Mouse (Mus musculus): ENCODE data around the gene Amz1. TPM values are rescaled to one million over a fixed set of nuclear protein-coding genes. Genes with fewer than 3 reads are reported as not detected.

Gene Amz1
- total RNA-seq, 1 experiment, result 5.6 TPM

DNA sequence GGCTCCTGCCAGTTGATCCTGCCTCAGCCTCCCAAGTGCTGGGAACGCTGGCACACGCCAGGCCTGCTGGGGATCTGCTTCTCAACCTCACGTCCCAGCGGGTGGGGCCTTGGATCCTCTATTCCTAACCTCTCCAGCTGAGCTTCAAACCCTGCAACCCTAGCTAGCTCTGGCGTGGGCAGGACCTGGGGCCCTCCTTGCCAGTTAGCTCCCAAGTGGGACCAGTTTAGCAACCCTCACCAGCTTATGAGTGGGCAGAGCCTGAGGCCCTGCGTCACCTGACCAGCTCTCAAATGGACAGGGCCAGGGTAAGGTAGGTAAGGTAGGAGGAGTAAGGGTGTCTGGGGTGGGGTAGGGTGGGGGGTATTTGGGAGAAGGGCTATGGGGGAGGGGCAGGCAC, 43.9 kb upstream of the Amz1 start:
- in situ Hi-C loops (cut with MboI; ENCODE audit: low sequenced_read_pairs in 2 of 2, unreplicated experiment in 2 of 2), result no loop called here

DNA sequence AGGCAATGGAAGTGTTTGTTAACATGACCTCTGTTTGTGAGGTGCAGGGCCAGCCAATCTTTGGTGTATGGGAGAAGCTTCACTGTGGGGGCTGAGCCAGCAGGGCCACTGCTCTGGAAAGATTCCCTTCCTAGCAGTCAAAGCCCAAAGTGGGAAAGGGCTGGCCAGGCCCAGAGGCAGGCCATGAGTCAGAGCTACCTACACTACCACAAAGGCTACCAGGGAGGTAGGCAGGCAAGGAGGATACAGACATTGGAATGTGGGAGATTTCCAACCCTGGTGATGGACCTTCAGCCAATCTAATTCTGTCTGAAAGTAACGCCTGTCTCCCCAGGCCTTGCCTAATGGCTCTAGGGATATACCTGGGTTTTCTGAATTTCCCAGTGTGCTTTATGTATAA, 43.0 kb upstream of the Amz1 start:
- H3K36me3 ChIP-seq (ENCODE audit: control insufficient read depth, insufficient read depth, low read length, poor library complexity, severe bottlenecking), result no peaks in the 10 kb centered on the region; the same call in 1 of the 2 replicates

More for the DNA sequence above, 43.9 kb upstream of the Amz1 start:
- Histone ChIP-seq H3K4me1 (ENCODE audit: control insufficient read depth in 2 of 2, insufficient read depth in 2 of 2, low read length in 2 of 2, poor library complexity in 1 of 2) (peaks cover 0 to 4% of the 10 kb centered on the region in 2 experiments; a peak in 1 of 4 replicates), H3K27ac (ENCODE audit: insufficient read depth, low read depth, low read length, poor library complexity, severe bottlenecking) (no peak overlapping the region), H3K36me3 (ENCODE audit: control insufficient read depth, insufficient read depth, low read length, poor library complexity, severe bottlenecking) (no peaks in the 10 kb centered on the region; the same call in 1 of the 2 replicates), H3K4me3 (ENCODE audit: insufficient read depth in 1 of 2, low read depth in 1 of 2, low read length in 2 of 2, poor library complexity in 1 of 2, severe bottlenecking in 1 of 2) (no peak overlapping the region), H3K9ac (ENCODE audit: insufficient read depth, low read depth, low read length, poor library complexity, severe bottlenecking) (no peak overlapping the region), H3K9me3 (ENCODE audit: control insufficient read depth, insufficient read depth, low read depth, low read length) (no peaks in the 10 kb centered on the region)
- TF ChIP-seq ZNF384 (IDR thresholded peaks at IDR 0.05; ENCODE audit: low read depth, low read length) (no peak), HCFC1 (IDR thresholded peaks at IDR 0.05; ENCODE audit: borderline replicate concordance, insufficient read depth, low read length) (no peak), MAFK (IDR thresholded peaks at IDR 0.05; ENCODE audit: insufficient read depth, low read depth, low read length) (no peak), CHD2 (IDR thresholded peaks at IDR 0.05; ENCODE audit: low read depth, low read length) (no peak), ZC3H11A (IDR thresholded peaks at IDR 0.05; ENCODE audit: borderline replicate concordance, low read depth, low read length) (no peak)
- no peak for DNase-seq (ENCODE audit: low read depth, low spot score)

DNA sequence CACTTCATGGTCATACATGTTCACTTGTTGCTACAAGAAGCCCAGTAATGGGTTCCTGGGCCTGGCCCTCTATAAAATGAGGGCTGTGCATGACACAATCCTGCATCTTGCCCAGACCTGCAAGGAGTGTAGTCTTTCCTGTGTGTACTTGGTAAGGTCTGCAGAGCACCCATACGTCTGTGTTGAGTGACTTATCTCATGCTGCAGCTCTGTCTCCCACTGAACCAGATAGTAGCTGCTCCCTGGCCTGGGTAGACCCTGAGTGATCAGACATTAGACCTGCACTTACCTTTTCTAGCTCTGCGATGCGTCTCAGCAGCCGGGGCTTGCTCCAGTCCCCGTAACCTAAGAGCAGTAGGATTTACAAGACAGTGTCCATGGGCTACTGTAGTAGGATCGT, 41.8 kb upstream of the Amz1 start:
- no peak for DNase-seq (ENCODE audit: low read depth, low spot score)
- in situ Hi-C loops (cut with MboI; ENCODE audit: low sequenced_read_pairs in 2 of 2, unreplicated experiment in 2 of 2), result no loop called here
- peaks cover 2% of the 10 kb centered on the region; the same call in 1 of the 2 replicates for H3K36me3 ChIP-seq (ENCODE audit: control insufficient read depth, insufficient read depth, low read length, poor library complexity, severe bottlenecking)
- H3K4me3 ChIP-seq (ENCODE audit: insufficient read depth in 1 of 2, low read depth in 1 of 2, low read length in 2 of 2, poor library complexity in 1 of 2, severe bottlenecking in 1 of 2), result no peak overlapping the region
- H3K4me1 ChIP-seq (ENCODE audit: control insufficient read depth in 2 of 2, insufficient read depth in 2 of 2, low read length in 2 of 2, poor library complexity in 1 of 2), result peaks cover 0 to 2% of the 10 kb centered on the region in 2 experiments; a peak in 1 of 4 replicates
- TF ChIP-seq MAFK (IDR thresholded peaks at IDR 0.05; ENCODE audit: insufficient read depth, low read depth, low read length) (no peak), HCFC1 (IDR thresholded peaks at IDR 0.05; ENCODE audit: borderline replicate concordance, insufficient read depth, low read length) (no peak), ZNF384 (IDR thresholded peaks at IDR 0.05; ENCODE audit: low read depth, low read length) (no peak), ZC3H11A (IDR thresholded peaks at IDR 0.05; ENCODE audit: borderline replicate concordance, low read depth, low read length) (no peak), CHD2 (IDR thresholded peaks at IDR 0.05; ENCODE audit: low read depth, low read length) (no peak)
- no peak overlapping the region for H3K27ac ChIP-seq (ENCODE audit: insufficient read depth, low read depth, low read length, poor library complexity, severe bottlenecking)
- H3K9ac ChIP-seq (ENCODE audit: insufficient read depth, low read depth, low read length, poor library complexity, severe bottlenecking), result no peak overlapping the region
- H3K9me3 ChIP-seq (ENCODE audit: control insufficient read depth, insufficient read depth, low read depth, low read length), result no peaks in the 10 kb centered on the region

More for the DNA sequence above, 43.0 kb upstream of the Amz1 start:
- TF ChIP-seq MAFK (IDR thresholded peaks at IDR 0.05; ENCODE audit: insufficient read depth, low read depth, low read length) (no peak), ZNF384 (IDR thresholded peaks at IDR 0.05; ENCODE audit: low read depth, low read length) (no peak), ZC3H11A (IDR thresholded peaks at IDR 0.05; ENCODE audit: borderline replicate concordance, low read depth, low read length) (no peak), HCFC1 (IDR thresholded peaks at IDR 0.05; ENCODE audit: borderline replicate concordance, insufficient read depth, low read length) (no peak), CHD2 (IDR thresholded peaks at IDR 0.05; ENCODE audit: low read depth, low read length) (no peak)
- Histone ChIP-seq H3K9me3 (ENCODE audit: control insufficient read depth, insufficient read depth, low read depth, low read length) (no peaks in the 10 kb centered on the region), H3K4me1 (ENCODE audit: control insufficient read depth in 2 of 2, insufficient read depth in 2 of 2, low read length in 2 of 2, poor library complexity in 1 of 2) (peaks cover 0 to 2% of the 10 kb centered on the region in 2 experiments; a peak in 1 of 4 replicates), H3K27ac (ENCODE audit: insufficient read depth, low read depth, low read length, poor library complexity, severe bottlenecking) (no peak overlapping the region), H3K4me3 (ENCODE audit: insufficient read depth in 1 of 2, low read depth in 1 of 2, low read length in 2 of 2, poor library complexity in 1 of 2, severe bottlenecking in 1 of 2) (no peak overlapping the region), H3K9ac (ENCODE audit: insufficient read depth, low read depth, low read length, poor library complexity, severe bottlenecking) (no peak overlapping the region)
- in situ Hi-C loops (cut with MboI; ENCODE audit: low sequenced_read_pairs in 2 of 2, unreplicated experiment in 2 of 2), result no loop called here
- no peak for DNase-seq (ENCODE audit: low read depth, low spot score)

DNA sequence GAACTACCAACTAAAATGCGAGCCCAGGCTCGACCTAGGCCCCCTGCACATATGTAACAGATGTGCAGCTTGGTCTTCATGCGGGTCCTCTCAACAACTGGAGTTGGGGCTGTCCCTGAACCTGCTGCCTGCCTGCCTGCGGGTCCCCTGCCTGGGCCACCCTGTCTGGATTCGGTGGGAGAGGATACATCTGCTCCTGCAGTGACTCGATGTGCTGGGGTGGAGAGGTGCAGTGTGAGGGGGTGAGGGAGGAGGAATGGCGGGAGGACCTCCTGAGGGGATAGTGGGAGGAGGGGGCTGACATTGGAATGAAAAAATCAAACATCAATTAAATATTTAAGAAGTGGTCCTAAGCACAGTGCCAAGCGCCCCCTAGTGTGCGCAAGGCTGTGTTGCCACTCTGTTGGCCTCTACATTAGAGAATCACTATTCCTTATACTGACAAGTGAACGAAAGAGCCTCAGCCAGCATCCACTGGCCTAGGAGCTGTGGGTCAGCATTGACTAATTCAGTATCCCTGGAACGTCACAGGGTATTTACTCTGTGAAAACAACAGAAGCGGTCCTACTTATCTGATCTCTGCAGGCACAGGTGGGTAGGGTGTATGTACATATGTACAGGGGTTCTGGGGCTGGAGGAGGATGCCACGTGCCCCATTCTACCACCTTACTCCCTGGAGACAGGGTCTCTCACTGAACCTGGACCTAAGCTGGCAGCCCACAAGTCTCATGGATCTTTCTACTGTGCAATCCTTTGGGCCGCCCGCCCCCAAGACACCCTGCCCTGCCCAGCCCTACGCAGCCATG, 39.4 kb upstream of the Amz1 start:
- Histone ChIP-seq H3K9me3 (ENCODE audit: control insufficient read depth, insufficient read depth, low read depth, low read length) (no peaks in the 10 kb centered on the region), H3K27ac (ENCODE audit: insufficient read depth, low read depth, low read length, poor library complexity, severe bottlenecking) (no peak overlapping the region), H3K4me1 (ENCODE audit: control insufficient read depth in 2 of 2, insufficient read depth in 2 of 2, low read length in 2 of 2, poor library complexity in 1 of 2) (peaks cover 0 to 4% of the 10 kb centered on the region in 2 experiments; a peak in 2 of 4 replicates), H3K9ac (ENCODE audit: insufficient read depth, low read depth, low read length, poor library complexity, severe bottlenecking) (no peak overlapping the region), H3K4me3 (ENCODE audit: insufficient read depth in 1 of 2, low read depth in 1 of 2, low read length in 2 of 2, poor library complexity in 1 of 2, severe bottlenecking in 1 of 2) (no peak overlapping the region), H3K36me3 (ENCODE audit: control insufficient read depth, insufficient read depth, low read length, poor library complexity, severe bottlenecking) (peaks cover 4% of the 10 kb centered on the region; the same call in 1 of the 2 replicates)
- no peak for TF ChIP-seq CHD2 (IDR thresholded peaks at IDR 0.05; ENCODE audit: low read depth, low read length)
- no peak for TF ChIP-seq ZNF384 (IDR thresholded peaks at IDR 0.05; ENCODE audit: low read depth, low read length)
- TF ChIP-seq ZC3H11A (IDR thresholded peaks at IDR 0.05; ENCODE audit: borderline replicate concordance, low read depth, low read length), result no peak
- no peak for TF ChIP-seq MAFK (IDR thresholded peaks at IDR 0.05; ENCODE audit: insufficient read depth, low read depth, low read length)
- TF ChIP-seq HCFC1 (IDR thresholded peaks at IDR 0.05; ENCODE audit: borderline replicate concordance, insufficient read depth, low read length), result no peak
- DNase-seq (ENCODE audit: low read depth, low spot score), result no peak
- in situ Hi-C loops (cut with MboI; ENCODE audit: low sequenced_read_pairs in 2 of 2, unreplicated experiment in 2 of 2), result no loop called here

Data from ES-E14 (cell line).